Mouse (Mus musculus) E14TG2a.4 (cell line): ENCODE data around the gene Fli1.

Experiments used
- CTCF ChIP-seq: conservative IDR thresholded peaks from 2 replicates; pipeline ENCODE4 v1.5.1; 2014; ENCODE audit warnings: low read length
- NANOG ChIP-seq: IDR thresholded peaks from 2 replicates; pipeline ENCODE4 v1.6.1; 2014; ENCODE audit warnings: borderline replicate concordance, low read length, mixed read lengths
- POU5F1 ChIP-seq: IDR thresholded peaks from 2 replicates; pipeline ENCODE4 v1.6.1; 2014; ENCODE audit warnings: low read length, borderline replicate concordance

- TF ChIP-seq CTCF (no peak), POU5F1 (no peak), NANOG (no peak)
Observed at GRCm38 (mm10) chr9:32509706-32510156, 32.9 kb downstream of the Fli1 start.
